Mouse (Mus musculus) liver, embryonic 12.5 days (tissue): ENCODE results near the gene Sppl2b. TPM values are rescaled to one million over a fixed set of nuclear protein-coding genes. Genes with fewer than 3 reads are reported as not detected.

ENCODE experiments used
- ATAC-seq: fragments of 200-750 bp; cut with Nextera tagmentation; 2 replicates; pipeline ENCODE4 v1.8.0; 2017; ENCODE audit warnings: moderate number of reproducible peaks, mild to moderate bottlenecking, moderate library complexity
- H3K27ac ChIP-seq: fragments of 300-500 bp; sonication (generic); 2 replicates; pipeline ENCODE4 v1.5.1; 2016; ENCODE audit warnings: mild to moderate bottlenecking
- H3K27me3 ChIP-seq: fragments of 300-500 bp; sonication (generic); replicated peaks from 2 replicates; pipeline ENCODE4 v1.6.1; 2016; ENCODE audit warnings: mild to moderate bottlenecking, moderate library complexity
- H3K36me3 ChIP-seq: fragments of 300-500 bp; sonication (generic); 2 replicates; pipeline ENCODE4 v1.6.1; 2016; ENCODE audit warnings: mild to moderate bottlenecking, moderate library complexity
- H3K4me1 ChIP-seq: fragments of 300-500 bp; sonication (generic); 2 replicates; pipeline ENCODE4 v1.6.1; 2016
- H3K4me2 ChIP-seq: fragments of 300-500 bp; sonication (generic); 2 replicates; pipeline ENCODE4 v1.6.1; 2016; ENCODE audit warnings: mild to moderate bottlenecking, moderate library complexity
- H3K4me3 ChIP-seq: fragments of 300-500 bp; sonication (generic); 2 replicates; pipeline ENCODE4 v1.5.1; 2016; ENCODE audit warnings: mild to moderate bottlenecking, moderate library complexity
- H3K9ac ChIP-seq: fragments of 300-500 bp; sonication (generic); 2 replicates; pipeline ENCODE4 v1.6.1; 2016; ENCODE audit warnings: mild to moderate bottlenecking, moderate library complexity
- H3K9me3 ChIP-seq: fragments of 300-500 bp; sonication (generic); replicated peaks from 2 replicates; pipeline ENCODE4 v1.6.1; 2016; ENCODE audit warnings: mild to moderate bottlenecking, moderate library complexity
- WGBS: fragments of 180-500 bp; shearing (Covaris S2); methylation state at CpG from one replicate; pipeline ENCODE4 v1.1.7; 2016; ENCODE audit not compliant: insufficient replicate concordance; 5-methylcytosine and 5-hydroxymethylcytosine counted together
- polyA plus RNA-seq: library from polyadenylated mRNA; unstranded; fragments of >200 nt; fragmentation: Nextera tagmentation; extraction: Ambion mirVana; gene quantifications from 2 replicates; pipeline ENCODE4 v1.2.1, GENCODE M21; 2016

Sppl2b gene
- polyA plus RNA-seq, 1 experiment from 2014 or later, result 66.1 TPM

- peaks cover 41% of the 10 kb centered on the region for H3K4me1 ChIP-seq
- H3K9me3 ChIP-seq, result no peaks in the 10 kb centered on the region
- no peak overlapping the region for H3K27ac ChIP-seq
- no peak overlapping the region for H3K9ac ChIP-seq
- no peak overlapping the region for H3K4me3 ChIP-seq
- H3K36me3 ChIP-seq, result no peaks in the 10 kb centered on the region
- 19% methylated on average over 10 of the region's 10 CpGs for WGBS
- no peak overlapping the region for H3K4me2 ChIP-seq
- no peak for ATAC-seq
- H3K27me3 ChIP-seq, result peaks cover 27% of the 10 kb centered on the region
These were observed 26.2 kb downstream of the Sppl2b start for GRCm38 (mm10) chr10:80881301-80881700.

- no peak for ATAC-seq
- Histone ChIP-seq H3K4me3 (no peak overlapping the region), H3K27me3 (peaks cover 70% of the 10 kb centered on the region), H3K9ac (no peak overlapping the region), H3K4me1 (no peaks in the 10 kb centered on the region), H3K9me3 (no peaks in the 10 kb centered on the region), H3K4me2 (no peak overlapping the region), H3K27ac (no peak overlapping the region), H3K36me3 (no peaks in the 10 kb centered on the region)
- WGBS, result 62% methylated on average over 11 of the region's 11 CpGs
These were observed 32.1 kb downstream of the Sppl2b start for GRCm38 (mm10) chr10:80887181-80887580.

GRCm38 (mm10) chr10:80895100-80895499, 40.0 kb downstream of the Sppl2b start:
- 81% methylated on average over 7 of the region's 7 CpGs for WGBS
- H3K9ac ChIP-seq, result no peak overlapping the region
- no peaks in the 10 kb centered on the region for H3K9me3 ChIP-seq
- ATAC-seq, result no peak
- no peak overlapping the region for H3K4me3 ChIP-seq
- H3K4me2 ChIP-seq, result no peak overlapping the region
- H3K4me1 ChIP-seq, result peaks cover 32% of the 10 kb centered on the region
- H3K27me3 ChIP-seq, result peaks cover 11% of the 10 kb centered on the region
- H3K27ac ChIP-seq, result no peak overlapping the region
- peaks cover 21% of the 10 kb centered on the region for H3K36me3 ChIP-seq

DNA sequence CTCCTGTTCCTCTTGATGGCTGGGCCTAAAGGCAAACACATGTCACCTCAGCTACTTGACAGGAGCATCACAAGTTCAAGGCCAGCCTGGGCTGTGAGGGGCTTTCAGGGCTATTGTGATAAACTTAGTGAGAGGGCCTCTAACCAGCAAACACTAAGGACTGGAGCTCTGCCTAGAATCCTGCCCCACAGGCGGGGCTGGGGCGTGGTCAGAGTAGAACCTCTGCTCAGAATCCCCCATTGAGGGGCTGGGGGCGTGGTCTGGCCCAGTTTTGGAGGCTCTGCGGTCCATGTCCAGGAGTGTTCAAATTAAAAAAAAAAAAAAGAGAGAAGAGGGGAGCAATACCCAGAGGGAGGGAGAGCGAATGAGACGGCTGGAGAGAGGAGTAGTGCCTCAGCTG, 40.6 kb downstream of the Sppl2b start:
- 67% methylated on average over 6 of the region's 6 CpGs for WGBS
- peaks cover 21% of the 10 kb centered on the region for H3K36me3 ChIP-seq
- no peaks in the 10 kb centered on the region for H3K9me3 ChIP-seq
- H3K9ac ChIP-seq, result no peak overlapping the region
- ATAC-seq, result no peak
- peaks cover 33% of the 10 kb centered on the region for H3K4me1 ChIP-seq
- no peak overlapping the region for H3K4me3 ChIP-seq
- peaks cover 5% of the 10 kb centered on the region for H3K27me3 ChIP-seq
- H3K4me2 ChIP-seq, result no peak overlapping the region
- H3K27ac ChIP-seq, result no peak overlapping the region

- no peaks in the 10 kb centered on the region for H3K27me3 ChIP-seq
- H3K27ac ChIP-seq, result no peak overlapping the region
- peaks cover 21% of the 10 kb centered on the region for H3K36me3 ChIP-seq
- WGBS, result 66% methylated on average over 24 of the region's 24 CpGs
- no peaks in the 10 kb centered on the region for H3K9me3 ChIP-seq
- H3K4me1 ChIP-seq, result peaks cover 39% of the 10 kb centered on the region
- no peak overlapping the region for H3K4me3 ChIP-seq
- no peak for ATAC-seq
- no peak overlapping the region for H3K9ac ChIP-seq
- no peak overlapping the region for H3K4me2 ChIP-seq
These were observed 41.8 kb downstream of the Sppl2b start for GRCm38 (mm10) chr10:80896581-80897485.

GRCm38 (mm10) chr10:80897861-80898510, 42.9 kb downstream of the Sppl2b start:
- Histone ChIP-seq H3K4me2 (peak overlapping the region; percentile 96), H3K27ac (no peak overlapping the region), H3K27me3 (no peaks in the 10 kb centered on the region), H3K9ac (no peak overlapping the region), H3K36me3 (peaks cover 33% of the 10 kb centered on the region), H3K4me1 (peaks cover 39% of the 10 kb centered on the region), H3K4me3 (0 out of 2 replicates have a peak overlapping the region, but pooled peaks have one; percentile 16), H3K9me3 (no peaks in the 10 kb centered on the region)
- 39% methylated on average over 41 of the region's 41 CpGs for WGBS
- ATAC-seq, result no peak

DNA sequence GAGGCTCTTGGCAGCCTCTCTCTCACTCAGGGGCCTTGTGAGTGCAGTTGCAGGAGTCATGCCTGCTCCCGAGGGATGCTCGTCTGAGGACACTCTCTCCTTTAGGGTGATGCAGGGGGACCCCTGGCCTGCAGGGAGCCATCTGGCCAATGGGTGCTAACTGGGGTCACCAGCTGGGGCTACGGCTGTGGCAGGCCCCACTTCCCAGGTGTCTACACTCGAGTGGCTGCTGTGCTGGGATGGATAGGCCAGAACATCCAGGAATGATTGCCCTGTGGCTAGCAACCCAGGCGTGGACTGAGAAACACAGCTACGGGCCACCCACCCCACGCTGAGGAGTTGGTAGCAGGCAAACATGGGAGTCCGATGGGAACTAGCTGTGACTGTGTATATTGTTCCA, 44.0 kb downstream of the Sppl2b start:
- Histone ChIP-seq H3K9ac (peak overlapping the region; percentile 91; the same call in 1 of the 2 replicates), H3K27me3 (no peaks in the 10 kb centered on the region), H3K27ac (0 out of 2 replicates have a peak overlapping the region, but pooled peaks have one; percentile 8), H3K36me3 (peaks cover 43% of the 10 kb centered on the region), H3K4me3 (peak overlapping the region; percentile 92; the same call in 1 of the 2 replicates), H3K4me2 (peak overlapping the region; percentile 96), H3K4me1 (peaks cover 39% of the 10 kb centered on the region), H3K9me3 (no peaks in the 10 kb centered on the region)
- ATAC-seq, result no peak
- WGBS, result 78% methylated on average over 8 of the region's 8 CpGs

DNA sequence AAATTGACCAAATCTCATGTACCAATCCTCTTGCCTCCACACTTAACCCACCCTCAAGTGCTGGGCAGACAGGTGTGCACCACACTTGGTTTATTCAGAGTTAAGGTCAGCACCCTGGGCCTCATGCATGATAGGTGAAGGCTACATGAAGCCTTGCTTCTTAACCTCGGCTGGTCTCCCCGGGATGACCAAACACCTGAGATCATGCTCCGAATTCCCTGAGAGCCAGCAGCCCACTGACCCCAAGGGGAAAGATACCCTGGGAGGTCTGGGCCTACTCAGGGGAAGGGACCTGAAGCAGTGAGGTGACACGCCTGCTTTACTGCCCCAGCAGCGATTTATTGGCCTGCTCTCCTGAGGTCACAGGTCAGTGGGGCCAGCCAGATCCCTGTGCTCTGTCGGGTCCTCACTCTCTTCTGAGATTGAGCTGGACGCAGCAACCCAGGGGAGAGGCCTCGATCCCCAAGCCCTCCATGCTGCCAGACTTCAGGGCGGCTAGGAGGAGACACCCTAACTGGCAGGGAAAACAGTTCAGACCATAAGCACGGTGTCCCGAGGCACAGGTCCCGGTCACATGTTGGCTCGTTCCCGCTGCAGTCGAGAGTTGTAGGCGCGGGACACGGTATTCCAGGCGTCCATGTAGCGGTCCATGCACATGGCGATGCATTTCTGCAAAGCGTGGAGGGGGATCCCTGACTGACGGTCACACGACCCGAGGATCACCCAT, 44.7 kb downstream of the Sppl2b start:
- Histone ChIP-seq H3K9me3 (no peaks in the 10 kb centered on the region), H3K36me3 (peaks cover 50% of the 10 kb centered on the region), H3K27me3 (no peaks in the 10 kb centered on the region), H3K4me3 (peak overlapping the region; percentile 92), H3K27ac (peak overlapping the region; percentile 90), H3K4me1 (peaks cover 39% of the 10 kb centered on the region), H3K9ac (peak overlapping the region; percentile 91), H3K4me2 (peak overlapping the region; percentile 96)
- no peak for ATAC-seq
- WGBS, result 13% methylated on average over 25 of the region's 25 CpGs

DNA sequence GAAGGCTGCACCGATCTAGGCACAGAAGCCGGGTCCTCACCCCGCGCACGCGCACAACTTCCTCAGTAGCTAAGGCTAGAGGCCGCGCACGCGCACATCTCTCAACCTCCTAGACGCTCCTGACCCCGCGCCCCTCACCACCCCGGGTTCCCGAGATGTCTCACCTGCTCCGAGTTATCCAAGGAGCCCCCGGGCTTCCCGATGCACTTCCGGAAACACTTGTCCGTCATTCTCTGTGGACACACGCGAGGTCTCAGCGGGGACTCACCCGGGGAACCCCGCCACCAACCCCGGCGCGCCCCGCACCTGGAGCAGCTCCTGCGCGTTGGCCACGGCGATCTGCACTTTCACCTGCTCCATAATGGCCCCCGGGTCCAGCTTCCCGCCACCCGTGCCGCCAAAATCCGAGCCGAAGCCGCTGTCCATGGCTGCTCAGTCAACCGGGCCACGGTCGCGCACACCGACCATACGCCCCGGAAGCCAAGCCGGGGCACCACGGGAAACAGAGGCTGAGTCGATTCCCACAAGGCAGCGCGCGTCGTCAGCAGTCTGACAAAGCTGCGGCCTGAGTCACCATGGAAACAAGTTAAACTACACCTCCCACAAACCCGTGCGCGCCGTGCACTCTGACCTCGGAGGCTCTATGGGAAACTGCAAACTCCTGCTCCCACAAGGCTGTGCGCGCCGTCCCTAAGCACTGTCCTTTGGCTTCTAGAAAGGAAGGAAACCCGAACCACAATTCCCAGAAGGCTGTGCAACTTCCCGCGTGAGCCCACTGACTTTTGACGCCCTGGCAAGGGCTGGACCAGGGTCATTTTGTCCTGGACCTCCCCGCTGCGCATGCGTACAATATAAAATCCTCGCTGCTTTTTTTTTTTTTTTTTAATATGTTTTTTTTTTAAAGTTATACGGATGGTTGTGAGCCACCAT, 45.5 kb downstream of the Sppl2b start, which contains the start of gene Timm13:
Gene Timm13 (minus strand): TSS at position 652 of the 930 bp plus-strand sequence.
- no peaks in the 10 kb centered on the region for H3K27me3 ChIP-seq
- peak within 1 kb of the TSS; percentile 92 for H3K4me3 ChIP-seq
- WGBS, result under 1% methylated on average over 72 of the region's 72 CpGs
- no peaks in the 10 kb centered on the region for H3K9me3 ChIP-seq
- ATAC-seq, result peak; percentile 93
- peaks cover 59% of the 10 kb centered on the region for H3K36me3 ChIP-seq
- H3K4me2 ChIP-seq, result peak within 1 kb of the TSS; percentile 96
- H3K4me1 ChIP-seq, result peaks cover 35% of the 10 kb centered on the region
- peak within 1 kb of the TSS; percentile 91 for H3K9ac ChIP-seq
- peak within 1 kb of the TSS; percentile 90 for H3K27ac ChIP-seq

DNA sequence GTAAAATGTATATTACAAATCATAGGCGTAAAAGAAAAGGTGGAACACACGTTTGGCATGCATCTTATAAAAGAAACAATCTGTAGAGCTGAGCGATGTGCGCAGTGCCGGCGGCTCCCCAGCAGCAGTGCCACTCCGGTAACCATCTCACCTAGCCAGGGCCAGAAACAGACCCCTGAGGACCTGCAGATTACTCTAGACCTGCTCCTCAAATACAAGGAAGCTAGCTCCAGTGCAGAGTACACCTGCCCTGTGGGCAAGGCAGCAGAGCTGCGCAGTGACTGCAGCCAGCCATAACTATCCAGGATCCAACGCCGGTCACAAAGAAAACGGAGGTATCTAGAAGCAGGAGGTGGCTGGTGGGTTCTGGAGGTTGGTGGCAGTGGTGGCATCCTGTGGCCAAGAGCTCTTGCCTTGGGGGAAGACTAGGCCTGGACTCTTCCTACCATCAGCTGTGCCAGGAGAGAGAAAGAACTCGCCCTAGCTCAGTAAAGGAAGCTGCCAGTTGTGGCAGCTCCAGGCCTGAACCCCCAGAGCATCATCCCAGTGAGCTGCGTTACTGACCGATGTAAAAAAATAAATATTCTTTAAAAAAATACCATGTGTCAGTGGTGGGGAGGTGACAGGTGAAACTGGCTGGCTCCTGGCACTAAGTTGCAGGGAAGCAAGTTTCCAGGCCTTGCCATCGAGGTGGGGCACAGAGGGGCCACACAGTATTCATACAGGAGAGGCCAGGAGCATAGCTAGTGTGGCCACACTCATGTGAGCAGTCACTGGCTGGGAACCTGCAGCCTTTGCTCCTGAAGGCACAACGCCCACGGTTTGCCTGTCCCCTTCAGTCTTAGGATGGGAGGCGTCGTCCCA, 46.6 kb downstream of the Sppl2b start:
- H3K9ac ChIP-seq, result peak overlapping the region; percentile 33; the same call in 1 of the 2 replicates
- peaks cover 69% of the 10 kb centered on the region for H3K36me3 ChIP-seq
- no peaks in the 10 kb centered on the region for H3K27me3 ChIP-seq
- H3K4me2 ChIP-seq, result peak overlapping the region; percentile 96
- H3K9me3 ChIP-seq, result no peaks in the 10 kb centered on the region
- no peak for ATAC-seq
- WGBS, result 87% methylated on average over 19 of the region's 19 CpGs
- H3K27ac ChIP-seq, result peak overlapping the region; percentile 90
- H3K4me3 ChIP-seq, result peak overlapping the region; percentile 92
- H3K4me1 ChIP-seq, result peaks cover 33% of the 10 kb centered on the region
